Mouse (Mus musculus): Measurements from ENCODE around the gene Arhgap9.

DNA sequence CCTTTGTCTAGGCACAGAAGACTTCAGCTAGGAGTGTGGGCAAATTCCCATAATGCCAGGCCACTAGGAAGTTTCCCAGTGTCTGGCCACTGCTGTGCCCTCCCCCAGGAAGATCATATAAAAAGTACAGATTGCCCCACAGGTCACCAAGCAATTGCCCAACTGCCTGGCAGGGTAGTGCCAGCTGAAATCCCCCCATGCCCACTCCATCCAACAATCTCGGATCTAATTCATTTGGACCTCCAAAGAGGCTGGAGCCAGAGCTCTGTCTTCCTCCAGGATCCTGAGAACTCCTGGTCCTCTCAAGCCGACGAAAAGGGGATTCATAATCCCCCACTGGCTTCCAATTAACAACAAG is 33.8 kb upstream of the Arhgap9 start:
- no peak for TF ChIP-seq POLR2A (IDR thresholded peaks at IDR 0.05; ENCODE audit: borderline replicate concordance, insufficient read depth, low read length)
- no peak for TF ChIP-seq CTCF (IDR thresholded peaks at IDR 0.05; ENCODE audit: borderline replicate concordance, insufficient read depth, low read depth, low read length)

Measured in cerebellum, adult 2 months (tissue).